Mouse (Mus musculus): ENCODE measurements around the gene Mon1a. TPM values are rescaled to one million over a fixed set of nuclear protein-coding genes. Genes with fewer than 3 reads are reported as not detected.

Mon1a gene
- 10 to 100 TPM; 11.9 to 12.2 TPM for total RNA-seq (2021)

DNA sequence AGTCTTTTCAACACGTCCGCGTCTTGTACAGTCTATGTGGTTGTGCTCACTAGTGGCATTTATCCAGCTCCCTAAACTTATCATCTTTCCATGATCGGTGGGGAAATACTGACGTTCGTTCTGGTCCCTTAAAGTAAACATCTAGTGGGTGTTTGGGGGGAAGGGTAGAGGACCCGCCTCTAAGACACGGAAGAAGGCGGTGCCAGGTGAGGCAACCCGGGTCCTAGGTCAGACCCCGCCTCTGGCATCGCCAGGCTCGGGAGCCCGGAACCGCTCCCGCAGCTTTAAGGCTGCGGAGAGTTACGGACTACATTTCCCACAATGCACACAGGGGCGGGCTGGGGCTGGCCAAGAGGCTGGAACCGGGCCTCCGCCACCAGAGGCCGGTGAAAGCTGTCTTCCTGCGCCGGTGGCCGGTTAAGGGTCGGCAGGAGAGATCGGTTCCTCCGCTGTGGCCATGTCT is at the start of gene Mon1a:
TSS of gene Mon1a (plus strand) at position 348 of the 463 bp plus-strand sequence.
- DNase-seq = peak; percentile 84 to 87
- intact Hi-C loops (cut with DNase I) = loop anchor here (2.0 kb wide), 1 partner anchor 15 kb away; the partner anchor contains the start of gene Rbm6

GRCm38 (mm10) chr9:107838869-107839268 is 49.1 kb upstream of the Mon1a start:
- intact Hi-C loops (cut with DNase I) = no loop called here
- DNase-seq = no peak

- intact Hi-C loops (cut with DNase I) = no loop called here
- no peak for DNase-seq
Observed at GRCm38 (mm10) chr9:107842709-107843108, 45.2 kb upstream of the Mon1a start.

DNA sequence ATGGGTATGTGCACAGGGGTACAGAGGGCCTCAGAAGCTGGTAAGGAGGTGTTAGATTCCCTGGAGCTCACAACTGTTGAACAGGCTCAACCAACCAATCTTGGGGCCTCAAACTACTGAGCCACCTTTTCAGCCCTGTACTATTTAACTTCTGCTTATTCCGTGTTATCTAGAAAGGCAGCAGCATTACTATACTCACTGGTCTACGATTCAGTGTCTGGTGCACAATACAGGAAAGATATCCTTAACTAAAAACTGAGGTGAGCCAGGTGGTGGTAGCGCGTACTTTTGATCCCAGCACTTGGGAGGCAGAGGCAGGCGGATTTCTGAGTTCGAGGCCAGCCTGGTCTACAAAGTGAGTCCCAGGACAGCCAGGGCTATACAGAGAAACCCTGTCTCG is 39.0 kb upstream of the Mon1a start:
- intact Hi-C loops (cut with DNase I) = no loop called here

DNA sequence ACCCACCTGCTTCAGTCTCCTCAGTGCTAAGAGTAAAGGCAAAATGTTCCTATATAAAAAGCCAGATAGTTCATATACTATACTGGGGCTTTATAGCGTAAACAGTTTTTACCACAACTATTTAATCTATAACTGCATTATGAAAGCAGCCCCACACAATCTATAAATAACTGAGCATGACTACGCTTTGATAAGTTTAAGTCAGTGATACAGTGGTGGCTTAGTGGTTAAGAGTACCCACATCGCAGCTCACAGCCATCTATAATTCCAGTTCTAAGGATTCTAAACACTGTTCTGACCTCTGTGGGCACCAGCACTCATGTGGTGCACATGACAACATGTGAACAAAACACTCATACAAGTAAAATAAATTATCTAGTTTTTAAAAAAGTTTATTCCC is 29.6 kb upstream of the Mon1a start:
- DNase-seq = no peak
- intact Hi-C loops (cut with DNase I) = no loop called here

More for the DNA sequence above, 39.0 kb upstream of the Mon1a start:
- DNase-seq = no peak

- no peak for DNase-seq
- intact Hi-C loops (cut with DNase I) = no loop called here
Observed at GRCm38 (mm10) chr9:107864493-107864892, 23.5 kb upstream of the Mon1a start.

DNA sequence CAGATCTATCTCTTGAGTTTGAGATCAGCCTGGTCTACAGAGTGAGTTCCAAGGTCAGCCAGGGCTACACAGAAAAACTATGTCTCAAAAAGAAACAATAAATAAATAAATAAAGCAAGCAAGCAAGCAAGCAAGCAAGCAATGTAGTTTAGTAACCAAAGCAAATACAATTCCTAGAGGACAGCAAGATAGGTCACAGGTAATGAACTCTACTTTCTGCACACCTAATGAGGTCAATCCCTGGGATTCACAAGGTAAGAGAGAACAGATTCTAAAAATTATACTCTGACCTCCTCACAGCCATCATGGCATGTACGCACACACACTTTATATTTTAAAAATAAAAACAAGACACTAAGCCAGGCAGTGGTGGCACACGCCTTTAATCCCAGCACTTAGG is 21.9 kb upstream of the Mon1a start:
- no peak for DNase-seq
- intact Hi-C loops (cut with DNase I) = no loop called here

- DNase-seq = peak; percentile 93
- intact Hi-C loops (cut with DNase I) = loop anchor here (2.0 to 5.0 kb wide), 2 partner anchors 16 to 685 kb away; partner anchors contain the start of gene Mon1a
Observed at GRCm38 (mm10) chr9:107872350-107873098, 15.4 kb upstream of the Mon1a start.

- intact Hi-C loops (cut with DNase I) = loop anchor here (2.0 to 5.0 kb wide), 2 partner anchors 16 to 684 kb away; partner anchors contain the start of gene Mon1a
- DNase-seq = no peak
Observed at GRCm38 (mm10) chr9:107873137-107873536, 14.8 kb upstream of the Mon1a start, which contains the start of gene Rbm6. Rbm6 (minus strand) TSS chr9:107873237.

DNA sequence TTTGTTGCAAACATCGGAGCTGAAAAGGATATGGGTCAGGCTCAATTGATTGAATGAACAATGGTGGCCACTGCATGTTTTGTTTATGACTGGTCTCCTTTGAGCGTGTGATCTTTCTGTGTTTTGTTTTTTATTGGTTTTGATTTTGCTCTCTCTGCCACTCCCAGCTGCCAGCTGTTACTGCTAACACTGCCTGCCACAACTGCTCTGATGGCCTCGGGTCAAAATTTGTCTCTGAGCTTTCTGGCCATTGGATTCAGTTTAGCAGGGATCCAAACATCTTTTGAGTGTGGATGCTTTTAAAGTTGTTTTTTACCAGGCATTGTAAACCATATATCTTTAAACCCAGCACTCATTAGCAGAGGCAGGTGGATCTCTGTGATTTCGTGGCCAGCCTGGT is 7.5 kb upstream of the Mon1a start:
- intact Hi-C loops (cut with DNase I) = no loop called here
- DNase-seq = no peak

DNA sequence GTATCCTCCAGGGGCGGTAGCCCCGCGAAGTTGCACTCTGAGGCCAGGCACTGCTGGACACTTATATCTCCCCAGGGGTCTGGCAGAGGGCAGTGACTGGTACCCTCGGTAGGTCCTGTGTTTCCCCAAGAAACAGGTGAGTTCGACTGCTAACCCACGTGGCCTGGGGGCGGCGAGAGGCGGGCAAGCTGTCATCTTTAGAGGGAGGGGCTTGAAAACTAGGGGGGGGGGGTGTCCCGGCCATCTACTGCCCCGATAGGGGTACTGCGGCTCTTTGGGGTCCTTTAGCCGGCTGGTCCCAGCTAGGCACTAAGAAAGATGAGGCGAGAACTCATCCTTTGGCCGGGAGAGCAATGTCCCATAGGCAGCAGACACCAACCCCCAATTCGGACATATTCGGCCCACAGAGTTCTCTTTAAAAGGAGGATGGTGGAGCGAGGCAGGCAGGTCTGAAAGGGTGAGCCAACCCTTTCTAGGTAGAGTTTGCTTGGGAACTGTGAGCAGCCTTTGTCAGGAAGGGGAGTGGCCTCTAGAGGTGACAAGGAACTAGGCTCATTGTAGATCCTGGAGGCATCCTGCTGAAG is 408 bp downstream of the Mon1a start:
- intact Hi-C loops (cut with DNase I) = loop anchor here (2.0 kb wide), 1 partner anchor 16 kb away; the partner anchor contains the start of gene Rbm6
- peak in 1 of 2 experiments; percentile 24 for DNase-seq

GRCm38 (mm10) chr9:107890260-107890659 is 2.3 kb downstream of the Mon1a start:
- intact Hi-C loops (cut with DNase I) = no loop called here
- no peak for DNase-seq

DNA sequence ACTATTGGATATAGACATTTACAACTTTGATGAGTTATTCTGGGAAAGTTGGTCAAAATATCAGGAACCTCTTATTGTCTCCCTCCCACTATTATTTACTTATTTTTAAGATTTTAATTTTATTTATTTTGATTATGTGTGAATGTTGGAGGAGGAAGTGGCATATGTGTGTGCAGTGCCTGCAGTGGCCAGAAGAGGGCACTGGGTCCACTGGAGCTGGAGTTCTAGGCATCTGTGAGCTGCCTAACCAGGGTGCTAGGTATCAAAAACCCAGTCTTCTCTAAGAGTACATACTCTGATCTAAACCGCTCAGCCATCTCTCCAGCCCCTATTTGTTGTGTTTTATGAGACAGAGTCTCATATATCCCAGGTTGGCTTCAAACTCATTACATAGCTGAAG is 3.1 kb downstream of the Mon1a start:
- intact Hi-C loops (cut with DNase I) = no loop called here
- no peak for DNase-seq

DNA sequence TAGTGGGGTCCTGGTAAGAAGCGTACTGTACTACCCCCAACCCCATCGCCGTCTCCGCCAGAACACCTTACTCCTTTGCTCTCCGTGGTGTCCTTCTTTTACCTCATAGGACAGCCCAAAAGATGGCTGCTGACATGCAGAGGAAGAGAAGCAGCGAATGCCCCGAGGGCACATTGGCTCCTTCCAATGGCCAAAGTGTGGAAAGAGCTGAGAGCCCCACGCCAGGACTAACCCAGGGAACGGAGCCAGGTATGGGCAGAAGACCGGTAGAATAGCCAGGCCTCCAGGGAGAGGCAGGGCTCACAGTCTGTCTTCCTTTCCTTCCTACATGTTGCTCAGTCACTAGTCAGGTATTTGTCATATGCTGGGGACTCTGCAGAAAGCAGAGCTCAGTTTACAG is 10.6 kb downstream of the Mon1a start:
- no peak for DNase-seq
- intact Hi-C loops (cut with DNase I) = no loop called here

DNA sequence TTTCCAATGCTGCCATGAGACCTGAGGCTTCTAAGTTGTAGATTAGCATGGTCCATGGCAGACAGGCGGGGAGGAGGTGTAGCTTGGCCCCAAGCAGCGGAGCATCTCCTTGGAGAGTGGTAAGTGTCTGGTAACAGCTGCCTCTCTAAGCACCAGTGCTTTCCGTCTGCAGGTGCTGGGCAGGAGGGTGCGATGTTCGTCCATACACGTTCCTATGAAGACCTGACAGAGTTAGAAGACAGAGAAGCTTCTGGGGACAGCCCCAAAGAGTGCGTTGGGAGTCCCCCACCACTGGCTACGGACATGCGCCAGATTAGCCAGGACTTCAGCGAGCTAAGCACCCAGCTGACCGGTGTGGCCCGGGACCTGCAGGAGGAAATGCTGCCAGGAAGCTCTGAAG is 11.9 kb downstream of the Mon1a start:
- intact Hi-C loops (cut with DNase I) = no loop called here
- no peak for DNase-seq

GRCm38 (mm10) chr9:107900840-107901626 is 13.1 kb downstream of the Mon1a start:
- DNase-seq = peak in 1 of 2 experiments; percentile 28
- intact Hi-C loops (cut with DNase I) = no loop called here

- intact Hi-C loops (cut with DNase I) = no loop called here
- DNase-seq = no peak
Observed at GRCm38 (mm10) chr9:107901627-107901914, 13.6 kb downstream of the Mon1a start.

DNA sequence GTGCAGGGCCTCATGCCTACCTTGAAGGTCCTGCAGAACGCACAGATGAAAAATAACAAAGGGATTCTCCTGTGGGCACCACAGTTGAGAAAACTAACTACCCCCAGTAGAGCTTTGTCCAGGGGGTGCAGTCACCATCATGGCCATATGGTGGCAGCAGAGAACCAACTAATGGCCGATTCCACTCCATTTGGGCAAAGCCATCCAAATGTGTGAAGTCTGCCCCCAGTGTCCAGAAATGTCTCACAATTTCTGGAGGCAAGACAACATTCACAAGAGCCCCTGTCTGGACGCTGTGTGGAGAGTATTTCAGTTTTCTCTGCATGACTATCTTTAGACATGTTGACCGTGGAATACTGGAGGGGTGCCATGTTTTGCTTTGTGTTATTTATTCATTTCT is 16.8 kb downstream of the Mon1a start:
- DNase-seq = peak; percentile 88 to 94
- intact Hi-C loops (cut with DNase I) = loop anchor here (1.0 kb wide), 3 partner anchors 59 to 163 kb away; partner anchors contain the start of gene Amigo3

- intact Hi-C loops (cut with DNase I) = no loop called here
Observed at GRCm38 (mm10) chr9:107906252-107906966, 18.5 kb downstream of the Mon1a start, which contains the start of gene Mst1r. Mst1r (plus strand) TSS chr9:107906873.

More at GRCm38 (mm10) chr9:107906252-107906966, 18.5 kb downstream of the Mon1a start, which contains the start of gene Mst1r:
- DNase-seq = peak; percentile 80 to 81

Measured in heart, postnatal 36 days (tissue).